Mouse (Mus musculus) hindbrain, embryonic 11.5 days (tissue): ENCODE results near the gene Jtb. TPM values are rescaled to one million over a fixed set of nuclear protein-coding genes. Genes with fewer than 3 reads are reported as not detected.

Experiments
- ATAC-seq: fragments of 200-750 bp; cut with Nextera tagmentation; 2 replicates; pipeline ENCODE4 v1.8.0; 2017; ENCODE audit warnings: mild to moderate bottlenecking, moderate TSS enrichment, moderate library complexity; ENCODE audit not compliant: low FRiP score
- DNase-seq: peaks from one replicate; pipeline ENCODE4 v3.0.0-alpha.2; 2015; ENCODE audit warnings: low spot score
- H3K27ac ChIP-seq: fragments of 300-500 bp; sonication (generic); 2 replicates; pipeline ENCODE4 v1.5.1; 2014; ENCODE audit warnings: mild to moderate bottlenecking, low read depth, low read length
- H3K27me3 ChIP-seq: fragments of 300-500 bp; sonication (generic); 2 replicates; pipeline ENCODE4 v1.6.1; 2014; ENCODE audit warnings: mild to moderate bottlenecking, low read length, moderate library complexity, mixed read lengths; ENCODE audit not compliant: control insufficient read depth, insufficient read depth
- H3K36me3 ChIP-seq: fragments of 300-500 bp; sonication (generic); 2 replicates; pipeline ENCODE4 v1.6.1; 2014; ENCODE audit warnings: mild to moderate bottlenecking, low read length, moderate library complexity, mixed read lengths; ENCODE audit not compliant: control insufficient read depth, insufficient read depth
- H3K4me1 ChIP-seq: fragments of 300-500 bp; sonication (generic); replicated peaks from 2 replicates; pipeline ENCODE4 v1.6.1; 2014; ENCODE audit warnings: low read length, mixed read lengths; ENCODE audit not compliant: control insufficient read depth, insufficient read depth
- H3K4me2 ChIP-seq: fragments of 300-500 bp; sonication (generic); replicated peaks from 2 replicates; pipeline ENCODE4 v1.6.1; 2014; ENCODE audit warnings: mild to moderate bottlenecking, low read depth, low read length
- H3K4me3 ChIP-seq: fragments of 300-500 bp; sonication (generic); 2 replicates; pipeline ENCODE4 v1.5.1; 2014; ENCODE audit warnings: low read depth, low read length
- H3K9ac ChIP-seq: fragments of 300-500 bp; sonication (generic); 2 replicates; pipeline ENCODE4 v1.6.1; 2014; ENCODE audit warnings: low read depth, low read length
- H3K9me3 ChIP-seq: fragments of 300-500 bp; sonication (generic); 2 replicates; pipeline ENCODE4 v1.6.1; 2016; ENCODE audit warnings: low read length; ENCODE audit not compliant: control insufficient read depth
- WGBS: fragments of 180-500 bp; shearing (Covaris S2); extraction: QIAGEN DNeasy Blood & Tissue Kit; methylation state at CpG from one replicate; pipeline ENCODE4 v1.1.7; 2014; 5-methylcytosine and 5-hydroxymethylcytosine counted together
- polyA plus RNA-seq: library from polyadenylated mRNA; unstranded; fragments of >200 nt; fragmentation: Nextera tagmentation; extraction: Ambion mirVana; gene quantifications from 2 replicates; pipeline ENCODE4 v1.2.1, GENCODE M21; 2014

Gene Jtb
- polyA plus RNA-seq, 1 experiment from 2014 or later, result 104 TPM

- Histone ChIP-seq H3K4me1 (no peaks in the 10 kb centered on the region), H3K4me2 (peak overlapping the region; percentile 76), H3K9ac (peak overlapping the region; percentile 68), H3K36me3 (no peaks in the 10 kb centered on the region), H3K27ac (peak overlapping the region; percentile 61; the same call in 1 of the 2 replicates), H3K9me3 (no peaks in the 10 kb centered on the region), H3K27me3 (no peaks in the 10 kb centered on the region), H3K4me3 (peak overlapping the region; percentile 36)
- peak; percentile 72 for ATAC-seq
- peak; percentile 67 for DNase-seq
- 0% methylated on average over 20 of the region's 20 CpGs for WGBS
Observed at GRCm38 (mm10) chr3:90220531-90220951, 10.9 kb upstream of the Jtb start.

GRCm38 (mm10) chr3:90221123-90221522, 10.3 kb upstream of the Jtb start:
- H3K27me3 ChIP-seq, result no peaks in the 10 kb centered on the region
- H3K9ac ChIP-seq, result peak overlapping the region; percentile 68
- H3K36me3 ChIP-seq, result no peaks in the 10 kb centered on the region
- H3K9me3 ChIP-seq, result no peaks in the 10 kb centered on the region
- H3K4me3 ChIP-seq, result peak overlapping the region; percentile 36
- H3K4me2 ChIP-seq, result peak overlapping the region; percentile 76
- H3K27ac ChIP-seq, result no peak overlapping the region
- 24% methylated on average over 5 of the region's 5 CpGs for WGBS
- no peaks in the 10 kb centered on the region for H3K4me1 ChIP-seq
- DNase-seq, result no peak
- ATAC-seq, result no peak

- H3K4me1 ChIP-seq, result no peaks in the 10 kb centered on the region
- H3K9ac ChIP-seq, result no peak overlapping the region
- H3K27ac ChIP-seq, result no peak overlapping the region
- DNase-seq (no peak), ATAC-seq (no peak)
- no peak overlapping the region for H3K4me2 ChIP-seq
- WGBS, result 84% methylated on average over 4 of the region's 4 CpGs
- no peaks in the 10 kb centered on the region for H3K9me3 ChIP-seq
- H3K27me3 ChIP-seq, result no peaks in the 10 kb centered on the region
- H3K36me3 ChIP-seq, result no peaks in the 10 kb centered on the region
- no peak overlapping the region for H3K4me3 ChIP-seq
Observed at GRCm38 (mm10) chr3:90222455-90222854, 8.9 kb upstream of the Jtb start.

GRCm38 (mm10) chr3:90222941-90223340, 8.5 kb upstream of the Jtb start:
- H3K4me2 ChIP-seq, result no peak overlapping the region
- no peaks in the 10 kb centered on the region for H3K36me3 ChIP-seq
- H3K27ac ChIP-seq, result no peak overlapping the region
- no peak for ATAC-seq
- no peaks in the 10 kb centered on the region for H3K27me3 ChIP-seq
- WGBS, result 78% methylated on average over 3 of the region's 3 CpGs
- no peak for DNase-seq
- H3K4me3 ChIP-seq, result no peak overlapping the region
- H3K9ac ChIP-seq, result no peak overlapping the region
- H3K9me3 ChIP-seq, result no peaks in the 10 kb centered on the region
- no peaks in the 10 kb centered on the region for H3K4me1 ChIP-seq

GRCm38 (mm10) chr3:90224331-90224730, 7.1 kb upstream of the Jtb start:
- WGBS, result 79% methylated on average over 10 of the region's 10 CpGs
- DNase-seq, result no peak
- Histone ChIP-seq H3K27me3 (no peaks in the 10 kb centered on the region), H3K4me1 (no peaks in the 10 kb centered on the region), H3K9me3 (no peaks in the 10 kb centered on the region), H3K9ac (no peak overlapping the region), H3K36me3 (no peaks in the 10 kb centered on the region), H3K27ac (no peak overlapping the region), H3K4me2 (no peak overlapping the region), H3K4me3 (no peak overlapping the region)
- ATAC-seq, result no peak

- Histone ChIP-seq H3K4me2 (peak overlapping the region; percentile 78), H3K4me1 (no peaks in the 10 kb centered on the region), H3K4me3 (peak overlapping the region; percentile 79), H3K36me3 (peaks cover 3% of the 10 kb centered on the region; the same call in 1 of the 2 replicates), H3K9me3 (no peaks in the 10 kb centered on the region), H3K9ac (peak overlapping the region; percentile 80; the same call in 1 of the 2 replicates), H3K27me3 (no peaks in the 10 kb centered on the region), H3K27ac (no peak overlapping the region)
- 16% methylated on average over 8 of the region's 8 CpGs for WGBS
- DNase-seq (no peak), ATAC-seq (no peak)
Observed at GRCm38 (mm10) chr3:90231075-90231474, 322 bp upstream of the Jtb start.

GRCm38 (mm10) chr3:90241251-90241650, 9.9 kb downstream of the Jtb start:
- no peak overlapping the region for H3K4me2 ChIP-seq
- H3K9me3 ChIP-seq, result no peaks in the 10 kb centered on the region
- DNase-seq (no peak), ATAC-seq (no peak)
- H3K36me3 ChIP-seq, result no peaks in the 10 kb centered on the region
- H3K27ac ChIP-seq, result no peak overlapping the region
- H3K4me3 ChIP-seq, result no peak overlapping the region
- no peak overlapping the region for H3K9ac ChIP-seq
- 87% methylated on average over 2 of the region's 2 CpGs for WGBS
- H3K4me1 ChIP-seq, result no peaks in the 10 kb centered on the region
- no peaks in the 10 kb centered on the region for H3K27me3 ChIP-seq

GRCm38 (mm10) chr3:90241669-90242358, 10.4 kb downstream of the Jtb start:
- Histone ChIP-seq H3K27me3 (no peaks in the 10 kb centered on the region), H3K9ac (no peak overlapping the region), H3K36me3 (no peaks in the 10 kb centered on the region), H3K27ac (no peak overlapping the region), H3K4me3 (no peak overlapping the region), H3K9me3 (no peaks in the 10 kb centered on the region), H3K4me1 (no peaks in the 10 kb centered on the region), H3K4me2 (no peak overlapping the region)
- WGBS, result 86% methylated on average over 10 of the region's 10 CpGs
- DNase-seq (no peak), ATAC-seq (no peak)
